Mouse (Mus musculus): ENCODE data around the gene Inha. TPM values are rescaled to one million over a fixed set of nuclear protein-coding genes. Genes with fewer than 3 reads are reported as not detected.
A peak's percentile ranks its signal among the peaks of the same experiment; 100 is the strongest.

Inha gene
- polyA plus RNA-seq, 2 experiments from 2014 or later = not detected

DNA sequence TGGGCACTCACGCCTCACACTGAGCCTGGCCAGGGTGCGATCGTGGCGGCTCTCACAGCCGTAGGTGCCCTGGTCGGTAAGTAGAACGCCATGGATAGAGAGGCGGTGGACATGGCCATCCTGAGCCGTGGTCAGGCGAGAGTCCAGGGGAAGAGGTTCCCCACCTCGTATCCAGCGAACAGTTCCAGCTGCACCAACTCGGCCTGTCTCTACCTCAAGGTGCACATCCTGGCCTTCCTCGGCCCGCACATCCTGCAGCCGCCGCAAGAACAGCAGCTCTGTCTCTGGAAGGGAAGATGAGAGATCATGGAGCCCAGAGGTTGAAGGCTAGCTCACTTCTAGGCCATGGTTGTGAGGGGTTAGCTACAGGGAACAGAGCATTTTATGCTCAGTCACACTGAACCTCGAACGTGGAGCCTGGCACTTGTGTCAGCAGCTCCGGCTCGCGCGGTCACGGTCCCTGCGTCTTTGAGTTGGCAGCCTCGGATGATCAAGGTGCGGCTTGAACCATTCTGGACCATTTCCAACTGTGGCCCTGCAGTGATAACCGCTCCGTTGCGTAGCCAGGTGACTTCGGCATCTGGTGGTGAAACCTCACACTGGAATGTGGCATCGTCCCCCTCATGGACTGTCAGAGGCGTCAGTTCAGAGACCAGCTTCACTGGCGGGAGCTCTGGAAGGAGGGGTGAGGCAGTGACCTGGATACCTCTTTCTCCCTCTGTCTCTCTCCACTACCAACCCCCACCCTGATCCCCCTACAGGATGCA, 15.9 kb upstream of the Inha start:
- ATAC-seq = no peak

DNA sequence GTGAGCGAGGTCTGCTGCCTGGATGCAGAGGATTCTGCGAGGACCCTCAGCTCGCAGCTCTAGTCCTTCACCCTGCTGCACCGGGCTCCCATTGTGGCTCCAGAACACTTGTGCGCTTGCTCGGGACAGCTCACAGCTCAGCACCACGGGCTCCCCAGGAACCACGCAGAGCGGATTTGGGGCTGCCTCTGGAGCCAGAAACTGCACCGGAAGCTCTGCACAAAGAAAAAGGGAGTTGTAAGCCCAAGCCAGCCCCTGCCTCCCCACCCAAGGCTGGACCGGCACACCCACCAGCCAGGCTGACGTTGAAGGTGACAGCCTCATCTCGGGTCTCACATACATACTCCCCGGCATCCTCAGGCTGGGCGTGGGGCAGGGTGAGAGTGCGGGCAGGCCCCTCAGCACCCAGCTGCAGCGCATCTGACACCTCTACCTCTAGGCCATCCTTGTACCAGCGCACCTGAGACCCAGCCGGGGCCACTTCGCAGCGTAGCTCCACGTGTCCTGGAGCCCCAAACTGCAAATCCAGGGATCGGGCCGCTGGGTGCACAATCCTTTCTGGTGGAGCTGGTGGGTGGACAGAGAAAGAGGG, 14.2 kb upstream of the Inha start:
- ATAC-seq = no peak

DNA sequence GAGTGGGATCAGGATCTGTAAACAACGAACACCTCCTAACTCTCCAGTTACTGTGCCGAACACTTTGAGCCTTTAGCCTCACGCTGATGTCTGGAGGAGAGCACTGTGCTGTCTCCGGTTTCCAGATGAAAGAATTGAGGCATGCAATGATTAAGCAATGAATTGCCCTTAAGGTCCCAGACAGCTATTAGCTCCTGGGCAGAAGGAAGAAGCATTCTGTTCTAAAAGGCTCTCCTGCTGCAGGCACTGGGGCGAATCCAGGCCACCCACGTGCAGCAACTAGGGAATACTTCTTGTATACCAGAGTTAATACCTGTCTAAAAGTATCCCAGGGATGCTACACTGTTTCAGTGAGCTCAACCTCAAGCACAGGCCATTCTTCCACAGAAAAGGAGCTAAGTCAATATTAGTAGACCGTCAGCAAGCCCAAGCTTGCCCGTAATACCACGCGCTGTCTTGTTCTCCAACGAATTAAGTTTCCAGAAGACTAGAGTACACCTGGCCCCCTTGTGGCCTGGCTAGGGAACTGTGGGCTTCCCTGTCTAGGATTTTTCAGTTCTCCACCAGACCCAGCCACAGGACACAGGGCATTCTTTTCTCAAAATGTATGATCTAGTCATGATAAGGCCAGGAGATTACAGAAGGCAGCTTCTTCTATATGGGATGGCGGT, 11.9 kb upstream of the Inha start:
- peak; percentile 62 for ATAC-seq

DNA sequence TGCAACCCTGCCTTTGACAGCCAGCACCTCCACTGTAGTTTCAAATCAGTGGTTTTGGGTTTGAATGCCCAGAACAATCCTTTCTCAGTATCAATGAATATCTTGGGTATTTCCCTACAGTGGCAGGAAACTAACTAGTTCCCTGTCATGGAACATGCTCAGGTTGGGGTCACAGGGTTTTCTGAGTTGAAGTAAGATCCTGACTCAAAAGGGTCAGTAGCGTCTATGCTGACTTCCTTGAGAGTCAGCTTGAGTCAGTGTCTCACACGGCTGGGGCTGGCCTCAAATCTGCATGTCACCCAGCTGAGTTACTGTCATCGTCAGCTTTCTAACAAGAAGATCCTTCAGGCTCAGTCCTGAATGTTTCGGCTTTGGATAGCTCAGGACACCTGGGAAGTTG, 8.0 kb upstream of the Inha start:
- ATAC-seq = no peak

DNA sequence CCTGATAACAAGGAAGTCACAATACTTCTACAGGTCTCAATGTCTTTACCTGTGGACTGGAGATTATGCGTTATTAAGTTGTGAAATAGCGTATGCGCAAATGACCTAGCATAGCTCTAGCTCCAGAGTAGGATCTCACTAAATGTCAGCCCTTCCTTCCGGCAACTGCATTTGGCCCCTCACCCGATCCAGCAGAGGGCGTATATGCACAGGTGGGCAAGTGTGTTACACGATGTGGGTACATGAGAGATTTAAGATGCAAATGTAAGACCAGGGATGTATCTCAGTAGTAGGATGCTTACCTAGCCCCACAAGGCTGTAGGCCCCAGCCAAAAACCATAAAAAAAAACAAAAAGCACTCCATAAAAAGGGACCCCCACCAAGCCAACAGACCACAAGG, 7.4 kb upstream of the Inha start:
- no peak for ATAC-seq

DNA sequence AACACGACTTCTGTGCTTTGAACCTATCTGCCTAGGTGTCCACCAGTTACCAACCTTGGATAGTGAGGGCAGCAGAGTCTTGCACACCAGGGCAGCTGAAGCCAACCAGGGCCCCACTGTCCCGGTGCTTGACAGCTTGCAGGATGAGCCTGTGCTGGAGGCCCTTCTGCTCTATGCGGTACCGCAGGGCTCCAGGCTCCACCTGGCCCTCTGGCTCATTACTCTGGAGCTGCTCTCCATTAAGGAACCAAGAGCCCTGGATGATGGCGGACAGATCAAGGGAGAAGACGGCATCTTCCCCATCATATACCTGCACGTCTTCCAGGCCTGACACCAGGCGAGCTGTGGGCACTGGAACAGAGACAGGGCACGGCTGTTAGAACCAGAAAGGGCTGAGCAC, 5.0 kb upstream of the Inha start:
- no peak for ATAC-seq

DNA sequence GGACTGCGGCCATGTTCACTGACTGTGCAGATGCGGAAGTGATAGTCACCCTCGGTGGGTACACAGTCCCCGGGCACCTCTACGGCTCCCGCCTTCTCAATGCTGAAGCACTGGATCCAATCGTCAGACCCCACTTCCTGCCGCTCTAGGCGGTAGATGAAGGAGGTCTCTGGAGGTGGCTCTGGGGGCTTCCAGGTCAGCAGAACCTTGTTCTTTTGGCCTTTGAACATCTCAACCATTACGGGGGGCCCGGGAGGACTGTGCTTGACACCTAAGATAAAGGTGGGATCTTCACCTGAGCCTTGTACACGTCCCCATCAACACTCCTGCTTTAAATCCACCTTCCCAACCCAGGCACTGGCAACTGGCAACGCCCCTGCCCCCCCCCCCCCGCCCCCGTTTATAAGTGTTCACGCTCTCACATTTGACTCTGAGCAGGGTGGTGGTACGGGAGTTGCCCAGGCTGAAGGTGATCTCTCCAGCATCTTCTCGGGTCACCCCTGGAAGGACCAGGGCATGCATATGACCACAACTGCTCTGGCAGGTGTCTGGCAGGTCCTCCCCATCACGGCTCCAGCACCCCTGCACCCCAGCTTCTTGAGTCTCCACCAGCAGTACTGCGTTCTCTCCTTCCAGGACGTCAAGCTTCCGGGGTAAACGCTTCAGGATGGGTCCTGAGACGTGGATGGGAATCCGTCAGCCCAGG, 3.8 kb upstream of the Inha start:
- ATAC-seq = no peak

DNA sequence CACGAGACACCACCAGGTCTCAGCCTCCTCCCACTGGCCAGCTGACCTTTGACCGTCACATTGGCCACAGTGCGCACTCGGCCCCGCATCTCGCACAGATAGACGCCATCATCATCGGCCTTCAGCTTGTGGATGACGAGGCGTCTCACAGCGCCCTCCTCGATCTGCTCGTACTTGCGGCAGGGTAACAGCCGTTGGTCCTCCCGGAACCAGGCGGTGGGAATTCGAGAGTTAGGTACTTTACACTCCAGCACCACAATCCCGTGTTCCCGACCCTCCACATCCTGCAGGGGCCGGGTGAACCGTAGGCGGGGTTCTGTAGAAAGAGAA, 3.3 kb upstream of the Inha start:
- ATAC-seq = no peak

DNA sequence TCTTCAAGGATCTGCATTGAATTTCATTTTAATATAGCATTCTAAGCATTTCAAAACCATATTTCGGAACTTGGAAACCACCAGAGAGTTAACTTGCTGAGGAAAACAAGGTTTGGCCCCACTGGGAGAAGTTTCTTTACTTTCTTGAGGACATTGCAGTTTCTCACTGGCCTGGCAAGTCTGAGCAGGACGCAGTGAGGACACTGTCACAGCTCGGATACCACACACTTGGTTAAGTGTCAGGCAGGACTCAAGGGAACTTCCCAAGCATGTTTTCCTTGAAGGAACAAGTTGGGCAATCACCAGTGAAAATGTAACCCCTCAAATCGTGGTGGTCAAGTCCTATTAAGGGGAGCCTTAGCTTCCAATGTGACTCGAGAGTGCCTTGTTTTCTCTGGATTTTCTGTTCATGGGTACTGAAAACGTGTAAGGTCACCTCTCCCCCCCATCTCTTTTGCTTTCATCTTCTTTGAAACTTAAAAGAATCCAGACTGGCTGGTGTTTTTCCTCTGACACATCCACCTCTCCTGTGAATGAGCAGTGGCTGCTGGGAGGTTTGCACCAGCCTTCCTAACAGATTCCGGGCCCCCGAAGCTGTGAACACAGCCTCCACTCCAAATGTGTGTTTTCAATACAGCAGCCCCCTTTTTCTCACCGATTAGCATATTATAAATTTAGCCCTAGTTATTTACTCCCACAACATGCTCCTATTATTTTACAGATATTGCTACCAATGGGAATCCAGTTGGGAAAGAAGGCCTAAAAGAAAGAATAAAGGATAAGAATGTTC, 2.4 kb upstream of the Inha start:
- ATAC-seq = no peak

DNA sequence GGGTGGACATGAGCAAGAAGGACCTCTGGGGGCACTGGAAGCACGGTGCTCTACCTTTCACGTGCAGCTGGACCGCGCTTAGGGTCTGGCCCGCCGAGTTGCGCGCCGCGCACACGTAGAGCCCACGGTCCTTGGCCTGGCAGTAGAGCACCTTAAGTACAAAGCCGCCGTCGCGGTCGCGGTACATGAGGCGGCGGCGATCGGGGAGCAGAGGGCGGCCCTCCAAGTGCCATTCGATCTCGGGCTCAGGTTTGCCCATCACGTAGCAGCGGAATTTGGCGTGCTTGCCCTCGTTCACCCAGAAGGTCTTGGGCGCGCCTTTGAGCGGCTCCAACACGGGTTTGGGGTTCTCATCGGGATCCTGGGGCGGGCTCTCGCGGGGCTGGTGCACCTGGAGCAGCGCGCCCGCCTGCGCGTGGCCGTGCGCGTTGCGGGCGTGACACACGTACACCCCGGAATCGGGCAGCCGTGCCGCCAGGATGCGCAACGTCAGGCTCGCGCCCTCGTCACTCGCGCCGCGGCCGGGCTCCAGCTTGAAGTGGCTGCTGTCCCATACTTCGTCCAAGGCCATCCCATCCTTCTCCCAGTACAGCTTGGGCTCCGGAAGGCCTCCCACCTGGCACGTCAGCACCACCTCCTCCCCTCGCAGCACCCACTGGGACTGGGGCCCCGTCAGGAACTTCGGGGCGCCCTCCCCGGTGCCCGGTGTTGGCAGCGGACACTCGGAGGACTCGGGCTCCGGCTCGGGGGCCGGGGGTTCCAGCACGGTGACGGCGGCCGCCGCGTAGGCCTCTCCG, 1.5 kb upstream of the Inha start:
- no peak for ATAC-seq

DNA sequence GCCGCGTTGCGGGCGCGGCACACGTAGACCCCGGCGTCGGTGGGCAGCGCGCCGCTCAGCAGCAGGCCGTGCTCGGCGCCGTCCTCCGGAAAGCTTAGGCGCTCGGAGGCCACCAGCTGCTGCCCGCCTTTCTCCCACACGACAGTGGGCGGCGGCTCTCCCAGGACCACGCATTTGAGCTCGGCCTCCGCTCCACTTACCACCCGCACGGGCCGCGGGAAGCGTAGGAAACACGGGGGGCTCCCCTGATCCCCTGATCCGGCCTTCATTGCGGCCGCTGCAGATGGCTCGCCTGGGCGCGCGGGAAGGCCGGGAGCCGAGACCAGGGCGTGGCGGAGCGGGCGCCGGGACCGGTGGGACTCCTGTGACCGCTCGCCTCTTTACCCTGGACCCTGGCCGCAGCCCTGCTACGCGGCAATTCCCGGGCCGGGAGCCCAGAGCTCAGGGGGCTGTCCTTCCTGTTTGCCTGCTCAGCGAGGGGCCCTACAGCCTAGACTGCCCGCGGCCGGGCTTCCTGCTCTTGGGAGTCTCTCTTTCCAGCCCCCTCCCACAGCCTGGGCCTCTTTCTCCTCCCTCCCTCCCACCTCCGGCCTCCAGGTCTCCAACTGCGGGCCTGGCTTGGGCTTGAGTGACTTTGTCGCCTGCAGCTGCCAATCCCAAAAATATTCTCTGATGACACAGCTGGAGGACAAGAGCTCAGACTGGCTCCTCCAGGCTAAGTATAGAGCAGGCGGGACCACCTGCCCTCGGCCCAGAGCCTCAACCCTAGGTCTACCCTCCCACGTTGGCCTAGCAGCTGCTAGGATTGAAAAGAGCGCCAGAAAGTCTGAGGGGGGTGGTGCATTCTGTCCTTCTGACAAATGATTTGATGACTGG, 683 bp upstream of the Inha start, which contains the start of gene Obsl1:
Gene Obsl1 (minus strand): TSS at position 497 of the 876 bp plus-strand sequence.
- ATAC-seq = no peak

DNA sequence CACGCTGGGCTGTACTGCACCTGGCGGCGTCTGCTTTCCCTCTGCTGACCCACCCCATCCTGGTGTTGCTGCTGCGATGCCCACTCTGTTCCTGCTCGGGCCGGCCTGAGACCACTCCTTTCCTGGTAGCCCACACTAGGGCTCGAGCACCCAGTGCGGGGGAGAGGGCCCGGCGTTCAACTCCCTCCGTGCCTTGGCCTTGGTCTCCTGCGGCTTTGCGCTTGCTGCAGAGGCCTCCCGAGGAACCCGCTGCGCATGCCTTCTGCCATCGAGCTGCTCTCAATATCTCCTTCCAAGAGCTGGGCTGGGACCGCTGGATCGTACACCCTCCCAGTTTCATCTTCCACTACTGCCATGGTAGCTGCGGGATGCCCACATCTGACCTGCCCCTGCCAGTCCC, 2.7 kb downstream of the Inha start:
- ATAC-seq = no peak

DNA sequence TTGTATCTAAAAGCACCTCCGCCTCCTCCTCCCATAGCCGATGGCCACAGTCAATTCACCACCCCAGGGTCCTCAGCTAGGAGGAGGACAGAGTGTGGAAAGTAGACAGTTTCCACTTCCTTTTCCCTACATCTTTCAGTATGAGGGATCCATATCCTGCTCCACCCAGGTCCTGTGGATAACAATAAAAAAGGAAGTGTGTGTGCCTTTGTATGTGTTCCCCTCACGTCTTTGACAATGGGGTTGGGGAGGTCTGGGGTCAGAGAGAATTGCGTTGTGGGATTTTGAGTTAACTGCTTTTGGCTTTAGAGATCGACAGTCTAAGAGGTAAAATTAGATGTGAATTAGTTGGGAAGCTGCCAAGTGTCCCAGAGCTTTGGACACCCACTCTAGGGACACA, 3.3 kb downstream of the Inha start:
- ATAC-seq = no peak

DNA sequence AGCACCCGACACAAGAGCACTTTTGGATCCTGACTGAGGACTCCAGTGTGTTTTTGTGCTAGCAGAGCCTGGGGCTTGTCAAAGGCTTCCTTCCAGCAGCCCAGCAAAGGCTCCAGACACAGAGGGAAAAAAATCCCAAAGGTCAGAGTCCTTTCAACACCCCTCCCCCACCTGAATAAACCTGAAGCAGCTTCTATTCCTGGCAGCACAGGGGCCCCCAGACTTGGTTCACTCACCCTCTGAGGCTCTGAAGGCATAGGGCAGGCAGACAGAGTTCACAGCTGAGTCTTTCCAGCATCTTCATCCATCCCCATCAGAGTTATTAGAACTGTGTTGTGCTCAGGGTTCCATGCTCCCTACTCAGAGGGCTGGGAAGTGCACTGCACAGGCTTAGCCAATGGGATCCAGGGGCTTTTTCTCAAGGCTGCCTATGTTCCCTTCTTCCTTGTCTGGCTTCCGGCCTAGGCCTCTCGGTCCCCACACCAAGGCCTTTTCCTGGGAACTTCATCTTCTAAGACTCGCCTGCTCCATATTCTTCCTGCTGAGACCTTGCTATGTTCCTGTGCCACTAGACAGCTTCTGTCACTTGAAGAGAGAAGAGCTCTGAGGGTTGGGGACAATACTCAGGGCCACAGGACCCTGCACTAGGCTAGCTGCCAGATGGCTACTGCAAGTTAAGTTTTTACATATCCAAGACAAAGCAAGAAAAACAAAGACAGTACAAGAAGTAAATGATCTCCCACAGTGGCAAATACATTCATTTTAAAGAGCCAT, 4.7 kb downstream of the Inha start:
- ATAC-seq = no peak

DNA sequence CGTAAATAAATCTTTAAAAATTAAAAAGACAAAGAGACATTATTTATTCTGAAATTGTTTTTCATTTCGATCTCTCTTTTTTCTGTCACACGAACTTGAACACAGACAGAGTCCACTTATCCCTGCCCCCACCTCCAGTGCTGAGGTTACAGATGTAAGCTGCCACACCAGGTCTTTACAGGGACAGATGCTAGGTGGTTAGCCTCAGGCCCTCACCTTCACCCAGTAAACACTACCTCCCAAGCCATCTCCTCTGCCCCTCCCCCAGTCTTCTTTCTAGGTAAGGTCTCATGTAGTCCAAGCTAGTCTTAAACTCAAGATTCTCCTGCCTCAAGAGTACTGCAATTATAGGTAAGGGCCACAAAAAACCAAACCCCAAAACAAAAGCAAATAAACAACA, 5.7 kb downstream of the Inha start:
- ATAC-seq = no peak

DNA sequence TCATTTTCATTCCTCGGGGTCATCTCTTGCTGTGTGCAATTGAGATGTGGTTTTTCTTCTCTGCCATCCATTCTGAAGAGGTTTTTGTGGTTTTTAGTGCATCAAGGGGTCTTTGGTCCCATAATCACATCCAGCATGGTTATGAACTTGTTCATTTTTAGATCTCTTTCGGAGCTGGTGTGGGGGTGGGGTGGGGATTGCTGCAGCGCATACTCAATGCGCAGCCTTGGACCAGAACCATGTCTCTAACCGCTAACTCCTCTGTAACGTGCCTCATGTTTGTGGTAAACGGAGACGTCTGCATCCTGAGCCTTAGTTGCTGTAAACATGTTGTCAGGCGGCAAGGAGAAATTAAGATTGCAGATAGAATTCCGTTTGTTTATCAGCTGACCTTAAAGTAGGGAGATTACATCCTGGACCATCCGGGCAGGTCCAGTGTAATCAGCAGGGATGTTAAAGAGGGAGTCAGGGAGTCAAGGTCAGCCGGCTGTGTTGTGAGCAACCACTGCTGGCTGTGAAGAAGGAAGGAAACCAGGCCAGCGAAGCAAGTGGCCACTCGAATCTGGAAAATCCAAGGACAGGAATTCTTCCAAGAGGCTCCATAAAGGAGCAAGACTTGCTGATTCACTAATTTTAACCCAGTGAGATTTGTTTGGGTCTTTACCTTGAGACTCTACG, 10.0 kb downstream of the Inha start:
- ATAC-seq = no peak

DNA sequence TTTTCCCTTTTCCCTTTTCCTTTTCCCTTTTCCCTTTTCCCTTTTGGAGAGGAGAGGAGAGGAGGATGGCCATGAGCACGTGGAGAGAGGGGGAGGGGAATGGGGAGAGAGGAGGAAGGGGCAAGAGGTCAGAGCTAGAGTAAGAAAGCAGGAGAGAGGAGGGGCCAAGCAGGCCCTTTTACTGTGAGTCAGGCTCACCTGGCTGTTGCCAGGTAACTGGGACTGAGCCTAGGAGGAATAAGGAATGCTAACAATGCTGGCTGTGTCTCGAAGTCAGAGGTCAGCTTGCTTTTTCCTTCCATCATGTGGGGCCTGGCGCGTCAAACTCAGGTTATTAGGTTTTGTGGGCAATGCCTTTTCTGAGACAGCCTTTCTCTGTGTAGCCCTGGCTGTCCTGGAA, 11.1 kb downstream of the Inha start:
- ATAC-seq = no peak

DNA sequence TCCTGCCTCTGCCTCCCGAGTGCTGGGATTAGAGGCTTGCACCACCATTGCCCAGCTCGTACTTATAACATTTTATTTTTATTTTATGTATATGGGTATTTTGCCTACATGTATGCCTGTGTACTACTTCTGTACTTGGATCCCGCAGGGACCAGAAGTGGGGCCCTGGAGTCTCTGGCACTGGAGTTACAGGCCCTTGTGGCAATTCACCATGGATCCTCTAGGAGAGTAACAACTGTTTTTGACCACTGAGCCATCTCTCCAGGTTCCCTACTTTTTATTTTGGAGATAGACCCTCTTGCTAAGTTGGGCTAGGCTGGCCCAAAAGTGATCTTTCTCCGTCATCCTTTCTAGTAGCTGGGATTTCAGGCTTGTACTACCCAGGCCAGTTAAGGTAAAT, 11.6 kb downstream of the Inha start:
- ATAC-seq = no peak

DNA sequence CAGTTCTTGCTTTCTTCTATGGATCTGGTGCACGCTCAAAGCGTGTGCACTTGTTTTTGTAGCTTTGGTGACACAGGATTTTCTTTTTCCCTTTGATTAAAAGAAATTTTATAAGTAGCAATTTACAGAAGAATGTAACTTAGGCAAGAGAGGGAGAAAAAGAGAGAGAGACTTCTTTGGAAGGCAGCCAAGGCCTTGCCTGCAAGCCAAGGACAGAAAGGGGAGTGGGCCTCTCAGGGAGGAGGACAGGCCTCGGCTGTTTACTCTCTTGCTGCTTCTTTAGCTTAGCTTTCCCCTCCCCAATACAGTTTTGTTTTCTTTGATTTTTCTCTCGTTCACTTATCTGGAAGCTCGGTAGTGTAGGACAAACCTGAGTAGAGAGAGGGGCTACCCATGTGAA, 12.7 kb downstream of the Inha start:
- ATAC-seq = no peak

Measured in CD4-positive, CD25-positive, alpha-beta regulatory T cell, adult 4 months (primary cell).